Mouse (Mus musculus) ES-Bruce4 (cell line): ENCODE data around the gene Scrg1.

Experiments used
- CTCF ChIP-seq: IDR thresholded peaks from one replicate; pipeline ENCODE4 v1.8.1; 2011; ENCODE audit warnings: low read depth, low read length
- EP300 ChIP-seq: IDR thresholded peaks from 2 replicates; pipeline ENCODE4 v1.6.1; 2011; ENCODE audit warnings: low read depth, low read length; ENCODE audit not compliant: insufficient read depth
- POLR2A ChIP-seq: IDR thresholded peaks from one replicate; pipeline ENCODE4 v1.8.1; 2011; ENCODE audit warnings: low read length; ENCODE audit not compliant: insufficient read depth

- no peak for TF ChIP-seq POLR2A
- TF ChIP-seq CTCF, result no peak
- TF ChIP-seq EP300, result no peak
These were observed 24.8 kb upstream of the Scrg1 start for GRCm38 (mm10) chr8:57430901-57431300.
